Mouse (Mus musculus) myocyte (in vitro differentiated cells): ENCODE measurements at regions not wholly inside any gene's neighbourhood (a gene's known extent, or its start where the extent isn't known, plus 50 kb on each side); places are given as distances from the start of the nearest gene placed in this dataset.
A peak's percentile ranks its signal among the peaks of the same experiment; 100 is the strongest.

Source experiments
- H3K27me3 ChIP-seq: one replicate; pipeline ENCODE4 v1.6.1; 2011; ENCODE audit not compliant: control insufficient read depth, insufficient read depth, insufficient read length
- H3K36me3 ChIP-seq: one replicate; pipeline ENCODE4 v1.6.1; 2011; ENCODE audit not compliant: control insufficient read depth, insufficient read depth
- H3K4me2 ChIP-seq: one replicate; pipeline ENCODE4 v1.6.1; 2011; ENCODE audit warnings: low read depth, control low read depth
- H3K4me3 ChIP-seq: one replicate; pipeline ENCODE4 v1.5.1; 2011; ENCODE audit warnings: mild to moderate bottlenecking, control low read depth, moderate library complexity
- H3K79me2 ChIP-seq: one replicate; pipeline ENCODE4 v1.6.1; 2011; ENCODE audit not compliant: control insufficient read depth, insufficient read depth
- H3ac ChIP-seq: one replicate; pipeline ENCODE4 v1.6.1; 2011; ENCODE audit not compliant: control insufficient read depth, insufficient read length
- CEBPB ChIP-seq: IDR thresholded peaks from 2 replicates; pipeline ENCODE4 v1.6.1; 2011; ENCODE audit warnings: mild to moderate bottlenecking, moderate library complexity; ENCODE audit not compliant: poor library complexity, insufficient read depth, severe bottlenecking
- E2F4 ChIP-seq: IDR thresholded peaks from one replicate; pipeline ENCODE4 v1.6.1; 2011; ENCODE audit warnings: mild to moderate bottlenecking, control low read depth, moderate library complexity; ENCODE audit not compliant: insufficient read depth
- MAX ChIP-seq: IDR thresholded peaks from one replicate; pipeline ENCODE4 v1.6.1; 2011; ENCODE audit warnings: low read depth, mild to moderate bottlenecking, control low read depth
- MYOD1 ChIP-seq, 3 experiments: IDR thresholded peaks; one replicate each; pipeline ENCODE4 v1.6.1; 2011; ENCODE audit warnings: control low read depth in 2 of 3, low read depth in 2 of 3, mild to moderate bottlenecking in 2 of 3, moderate library complexity in 1 of 3; ENCODE audit not compliant: insufficient read length in 2 of 3, control insufficient read depth in 1 of 3
- MYOG ChIP-seq, 3 experiments: IDR thresholded peaks; one replicate each; pipeline ENCODE4 v1.6.1; 2011; ENCODE audit warnings: control low read depth in 2 of 3, low read depth in 2 of 3, mild to moderate bottlenecking in 2 of 3; ENCODE audit not compliant: insufficient read length in 2 of 3, control insufficient read depth in 1 of 3, insufficient read depth in 1 of 3
- POLR2A ChIP-seq: IDR thresholded peaks from one replicate; pipeline ENCODE4 v1.6.1; 2011; ENCODE audit warnings: low read depth, mild to moderate bottlenecking, control low read depth, moderate library complexity; ENCODE audit not compliant: insufficient read length
- POLR2AphosphoS2 ChIP-seq: IDR thresholded peaks from one replicate; pipeline ENCODE4 v1.6.1; 2011; ENCODE audit warnings: low read depth, control low read depth; ENCODE audit not compliant: insufficient read length
- REST ChIP-seq: IDR thresholded peaks from one replicate; pipeline ENCODE4 v1.6.1; 2011; ENCODE audit warnings: mild to moderate bottlenecking, control low read depth, moderate library complexity; ENCODE audit not compliant: insufficient read depth, insufficient read length
- SRF ChIP-seq: IDR thresholded peaks from one replicate; pipeline ENCODE4 v1.6.1; 2011; ENCODE audit warnings: low read depth; ENCODE audit not compliant: control insufficient read depth, insufficient read length
- TCF12 ChIP-seq: IDR thresholded peaks from one replicate; pipeline ENCODE4 v1.6.1; 2011; ENCODE audit warnings: mild to moderate bottlenecking, control low read depth; ENCODE audit not compliant: poor library complexity, insufficient read depth, severe bottlenecking
- TCF3 ChIP-seq: IDR thresholded peaks from one replicate; pipeline ENCODE4 v1.6.1; 2011; ENCODE audit warnings: low read depth, control low read depth; ENCODE audit not compliant: insufficient read length
- USF1 ChIP-seq: IDR thresholded peaks from one replicate; pipeline ENCODE4 v1.6.1; 2011; ENCODE audit warnings: low read depth, mild to moderate bottlenecking, control low read depth, moderate library complexity

DNA sequence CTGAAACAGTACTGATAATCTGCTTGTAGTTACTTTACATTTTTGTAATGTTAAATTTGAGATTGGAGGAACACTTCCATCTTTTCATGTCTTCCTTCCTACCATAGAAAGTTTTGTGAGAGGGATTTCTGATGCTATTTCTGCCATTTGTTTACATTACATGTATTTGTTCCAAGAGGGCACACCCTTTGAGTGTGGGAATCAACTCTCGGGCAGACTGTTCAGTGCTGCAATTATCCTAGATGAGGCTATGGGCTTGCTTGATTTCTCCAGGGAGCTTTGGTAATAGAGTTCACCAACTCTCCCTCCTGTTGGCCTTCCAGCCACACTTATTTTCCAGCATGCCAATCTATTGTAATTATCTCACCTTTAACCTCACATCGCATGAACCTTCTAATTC lies 52.4 kb downstream of the Gm13691 start:
- no peak overlapping the region for H3K4me3 ChIP-seq
- no peak overlapping the region for H3ac ChIP-seq
- H3K79me2 ChIP-seq, result no peaks in the 10 kb centered on the region
- no peaks in the 10 kb centered on the region for H3K36me3 ChIP-seq
- no peaks in the 10 kb centered on the region for H3K27me3 ChIP-seq
- TF ChIP-seq POLR2AphosphoS2 (no peak), TCF3 (no peak), MYOD1 (IDR thresholded peaks at IDR 0.05; ENCODE audit: control insufficient read depth in 1 of 3, insufficient read length in 2 of 3, low read depth in 2 of 3) (no peak), E2F4 (no peak), USF1 (no peak), MYOG (IDR thresholded peaks at IDR 0.05; ENCODE audit: control insufficient read depth in 1 of 3, insufficient read depth in 1 of 3, insufficient read length in 2 of 3, low read depth in 2 of 3) (no peak)
- H3K4me2 ChIP-seq, result no peak overlapping the region

- TF ChIP-seq MYOD1 (IDR thresholded peaks at IDR 0.05; ENCODE audit: control insufficient read depth in 1 of 3, insufficient read length in 2 of 3, low read depth in 2 of 3) (no peak), CEBPB (no peak), SRF (no peak), REST (no peak), TCF12 (no peak), TCF3 (no peak), E2F4 (no peak), USF1 (no peak), MYOG (IDR thresholded peaks at IDR 0.05; ENCODE audit: control insufficient read depth in 1 of 3, insufficient read depth in 1 of 3, insufficient read length in 2 of 3, low read depth in 2 of 3) (no peak), POLR2AphosphoS2 (no peak), POLR2A (no peak), MAX (no peak)
- H3K4me3 ChIP-seq, result no peak overlapping the region
- no peaks in the 10 kb centered on the region for H3K79me2 ChIP-seq
- H3ac ChIP-seq, result no peak overlapping the region
- no peaks in the 10 kb centered on the region for H3K36me3 ChIP-seq
- no peaks in the 10 kb centered on the region for H3K27me3 ChIP-seq
- peak overlapping the region; percentile 22 for H3K4me2 ChIP-seq
Measured at GRCm38 (mm10) chr2:84048398-84049140, 58.2 kb downstream of the Gm13691 start.

DNA sequence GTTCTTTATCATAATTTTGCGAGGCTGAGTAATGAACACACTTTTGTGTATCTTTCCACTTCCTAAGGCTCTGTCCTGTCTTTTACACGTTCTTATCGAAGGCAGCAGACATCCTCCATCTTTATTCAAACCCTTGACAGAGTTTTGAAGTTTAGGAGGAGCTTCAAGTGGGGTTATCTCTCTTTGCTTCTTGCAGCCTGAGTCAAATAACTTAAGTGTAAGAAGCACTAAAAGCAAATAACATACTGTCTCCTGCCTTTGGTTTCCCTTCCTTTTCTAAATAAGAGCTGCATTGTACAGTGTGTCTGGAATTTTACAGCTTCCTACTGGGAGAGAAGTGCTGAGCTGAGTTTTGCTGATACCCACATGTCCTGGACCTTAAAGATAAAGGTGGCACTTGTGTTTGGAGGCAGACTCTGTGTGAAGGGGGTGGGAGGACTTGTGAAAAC lies 61.6 kb downstream of the Gm13691 start:
- no peaks in the 10 kb centered on the region for H3K36me3 ChIP-seq
- H3K27me3 ChIP-seq, result no peaks in the 10 kb centered on the region
- H3K4me2 ChIP-seq, result no peak overlapping the region
- no peak for TF ChIP-seq TCF12
- no peak for TF ChIP-seq E2F4
- no peak for TF ChIP-seq POLR2AphosphoS2
- TF ChIP-seq MAX, result no peak
- TF ChIP-seq USF1, result no peak
- no peak for TF ChIP-seq POLR2A
- no peak for TF ChIP-seq SRF
- no peak for TF ChIP-seq REST
- no peak for TF ChIP-seq MYOD1 (IDR thresholded peaks at IDR 0.05; ENCODE audit: control insufficient read depth in 1 of 3, insufficient read length in 2 of 3, low read depth in 2 of 3)
- no peak for TF ChIP-seq CEBPB
- H3ac ChIP-seq, result no peak overlapping the region
- H3K4me3 ChIP-seq, result no peak overlapping the region
- H3K79me2 ChIP-seq, result no peaks in the 10 kb centered on the region

GRCm38 (mm10) chr2:84059246-84059645 lies 68.9 kb downstream of the Gm13691 start:
- Histone ChIP-seq H3K27me3 (no peaks in the 10 kb centered on the region), H3K79me2 (no peaks in the 10 kb centered on the region), H3K36me3 (no peaks in the 10 kb centered on the region), H3K4me3 (no peak overlapping the region), H3K4me2 (peak overlapping the region; percentile 22), H3ac (no peak overlapping the region)
- TF ChIP-seq CEBPB, result peak; percentile 70; the same call in 1 of the 2 replicates
- no peak for TF ChIP-seq USF1

DNA sequence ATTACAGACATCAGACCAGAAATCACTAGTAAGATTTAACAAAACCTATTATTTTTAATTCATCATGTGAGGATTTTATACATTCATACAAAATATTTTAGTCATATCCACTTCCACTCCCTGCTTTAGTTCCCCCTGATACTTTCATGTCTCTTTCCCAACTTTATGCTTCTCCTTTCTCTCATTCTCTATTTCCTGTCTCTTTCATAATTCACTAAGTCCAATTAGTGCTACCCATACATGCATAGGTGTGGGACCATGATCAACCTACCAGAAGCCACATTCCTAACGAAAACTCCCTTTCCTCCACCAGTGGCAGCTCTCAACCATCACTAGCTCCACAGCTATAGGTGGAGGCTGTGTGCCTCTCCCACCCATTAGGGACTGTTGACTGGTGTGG lies 70.9 kb downstream of the Gm13691 start:
- Histone ChIP-seq H3K36me3 (no peaks in the 10 kb centered on the region), H3ac (no peak overlapping the region), H3K27me3 (no peaks in the 10 kb centered on the region), H3K4me3 (no peak overlapping the region), H3K79me2 (no peaks in the 10 kb centered on the region), H3K4me2 (no peak overlapping the region)
- TF ChIP-seq TCF3 (no peak), CEBPB (no peak), MYOG (IDR thresholded peaks at IDR 0.05; ENCODE audit: control insufficient read depth in 1 of 3, insufficient read depth in 1 of 3, insufficient read length in 2 of 3, low read depth in 2 of 3) (no peak), REST (no peak), POLR2AphosphoS2 (no peak), E2F4 (no peak), POLR2A (no peak), MAX (no peak)
